Mouse (Mus musculus): ENCODE data around the gene Stk17b. TPM values are rescaled to one million over a fixed set of nuclear protein-coding genes. Genes with fewer than 3 reads are reported as not detected.
A peak's percentile ranks its signal among the peaks of the same experiment; 100 is the strongest.

The Stk17b gene
- polyA plus RNA-seq, 1 experiment from 2014 or later = 14.0 TPM

- TF ChIP-seq CTCF (IDR thresholded peaks at IDR 0.05; ENCODE audit: low read depth) (peak; percentile 28; the same call in 1 of the 2 replicates), EP300 (IDR thresholded peaks at IDR 0.05; ENCODE audit: low read depth) (no peak)
- ATAC-seq = no peak
- peak; percentile 16 for DNase-seq
- Histone ChIP-seq H3K9me3 (ENCODE audit: low read length) (no peaks in the 10 kb centered on the region), H3K27me3 (ENCODE audit: insufficient read depth, low read length) (no peaks in the 10 kb centered on the region), H3K4me3 (ENCODE audit: low read depth, low read length) (peak within 1 kb of the TSS; percentile 35), H3K9ac (replicated peaks) (0 out of 2 replicates have a peak within 1 kb of the TSS, but pooled peaks have one; percentile 38), H3K4me2 (ENCODE audit: low read depth, low read length) (peak within 1 kb of the TSS; percentile 72), H3K36me3 (replicated peaks; ENCODE audit: insufficient read depth, low read length) (no peaks in the 10 kb centered on the region), H3K27ac (ENCODE audit: low read depth) (no peak within 1 kb of the TSS), H3K4me1 (ENCODE audit: insufficient read depth) (peaks cover 3% of the 10 kb centered on the region)
- WGBS (ENCODE audit: insufficient replicate concordance) = 16% methylated on average over 42 of the region's 42 CpGs
Measured at GRCm38 (mm10) chr1:53706431-53707361, 78.3 kb downstream of the Stk17b start, which contains the start of gene Dnah7a. Gene Dnah7a, minus strand, starts transcription at chr1:53706784.

Other genes starting within 250 kb of the Stk17b start
- gene Dnah7a, start 78.4 kb downstream of the Stk17b start, polyA plus RNA-seq (2015; fragmentation: Nextera tagmentation; extraction: Ambion mirVana) = not detected in 2 replicates